Comparison of ENCODE assay signal across 9 mouse cellular contexts in the genomic region with DNA sequence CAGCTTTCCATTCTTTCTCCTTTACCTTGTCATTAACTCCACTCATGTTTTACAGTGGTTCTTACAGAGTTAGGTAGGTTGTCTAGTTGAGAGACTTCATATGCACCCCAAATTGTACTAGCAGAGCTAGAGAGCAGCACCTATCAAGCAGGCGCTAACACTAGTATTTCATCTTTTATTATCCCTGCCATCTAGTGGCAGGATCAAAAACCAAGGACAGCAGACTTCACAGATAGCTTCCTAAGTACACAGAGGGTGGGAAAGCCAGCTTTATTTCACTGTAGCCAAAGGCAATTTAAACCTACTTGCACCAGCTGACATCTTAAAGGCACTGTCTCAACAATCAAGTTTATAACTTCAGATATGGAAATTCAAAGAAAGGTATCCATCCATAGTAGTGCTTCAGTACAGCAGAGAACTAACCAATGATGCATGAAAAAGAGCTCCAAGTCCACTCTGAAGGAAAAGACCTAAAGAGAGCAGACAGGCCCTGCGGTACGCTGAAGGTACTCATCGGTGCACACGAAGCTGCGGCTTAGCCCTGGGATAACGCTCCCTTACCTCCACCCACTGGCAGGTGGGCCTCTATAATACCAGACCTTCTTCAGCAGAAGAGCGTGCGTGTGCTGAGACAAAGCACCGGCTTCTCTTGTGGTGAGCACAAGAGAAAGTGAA. TPM values are rescaled to one million over a fixed set of nuclear protein-coding genes. Genes with fewer than 3 reads are reported as not detected.
DNase-seq lines count a peak whose midpoint lies in the region; ATAC-seq and TF ChIP-seq lines count a peak whose summit lies in the region.
"Had no signal": no experiment of that assay in that cellular context is flagged by ENCODE, and none has a peak within 500 bp of the region (broad histone marks: within the 10 kb centered on the region; RNA-seq: fewer than 3 reads in every experiment).

No protein-coding gene starts in this region.

- H3K4me1 ChIP-seq in kidney, adult 2 months (ENCODE audit: control insufficient read depth, insufficient read depth, low read length), result peaks cover 16% of the 10 kb centered on the region
- peaks cover 64% of the 10 kb centered on the region for H3K4me1 ChIP-seq in kidney, embryonic 16.5 days (ENCODE audit: insufficient read depth, low read length)

- WGBS in kidney, adult 2 months, result 49% methylated on average over 10 of the region's 10 CpGs
- WGBS in kidney, embryonic 16.5 days, result 41% methylated on average over 10 of the region's 10 CpGs

- H3K4me2 ChIP-seq in kidney, embryonic 16.5 days (replicated peaks; ENCODE audit: low read depth, low read length), result no peak overlapping the region
- H3K4me2 ChIP-seq: lung, embryonic 15.5 days had no signal

- H3K9ac ChIP-seq in kidney, embryonic 16.5 days (replicated peaks; ENCODE audit: low read length), result no peak overlapping the region
- H3K9ac ChIP-seq: lung, embryonic 15.5 days had no signal

- 0 out of 2 replicates have a peak, but pooled peaks have one; percentile 57 for ATAC-seq in kidney, embryonic 16.5 days (ENCODE audit: low FRiP score, low TSS enrichment)

- DNase-seq in kidney, adult 2 months, result peak; percentile 59
- DNase-seq in kidney, postnatal 10 days, result no peak
- DNase-seq in 416B (ENCODE audit: low read depth) (peak; percentile 65), ES-CJ7 (ENCODE audit: low read depth, low spot score) (peak; percentile 27)
- DNase-seq in right cerebral cortex, postnatal 4 days, result no peak
- no peak for DNase-seq in right cerebral cortex, postnatal 14 days
- DNase-seq: thymus, postnatal 14 days had no signal

- no peak overlapping the region for H3K27ac ChIP-seq in kidney, adult 2 months (ENCODE audit: insufficient read depth, low read depth, low read length)
- H3K27ac ChIP-seq in kidney, embryonic 16.5 days (ENCODE audit: low read length), result no peak overlapping the region
- H3K27ac ChIP-seq: lung, embryonic 15.5 days had no signal

- TF ChIP-seq CTCF in kidney, adult 2 months (conservative IDR thresholded peaks at IDR 0.05; ENCODE audit: insufficient read depth, insufficient read length, low read depth, low read length), result no peak

- H3K36me3 ChIP-seq in kidney, adult 2 months (ENCODE audit: control insufficient read depth, insufficient read depth, low read length), result no peaks in the 10 kb centered on the region
- no peaks in the 10 kb centered on the region for H3K36me3 ChIP-seq in kidney, embryonic 16.5 days (ENCODE audit: insufficient read depth, low read length)
- H3K36me3 ChIP-seq: lung, embryonic 15.5 days had no signal

- no peaks in the 10 kb centered on the region for H3K27me3 ChIP-seq in kidney, adult 2 months (replicated peaks; ENCODE audit: control insufficient read depth, insufficient read depth, low read length)
- no peaks in the 10 kb centered on the region for H3K27me3 ChIP-seq in kidney, embryonic 16.5 days (ENCODE audit: insufficient read depth, low read length)
- H3K27me3 ChIP-seq: lung, embryonic 15.5 days had no signal

- no peak overlapping the region for H3K4me3 ChIP-seq in kidney, adult 2 months (ENCODE audit: insufficient read depth, low read depth, low read length)
- H3K4me3 ChIP-seq in kidney, embryonic 16.5 days (ENCODE audit: low read length), result no peak overlapping the region
- H3K4me3 ChIP-seq: lung, embryonic 15.5 days had no signal

- no peak for TF ChIP-seq POLR2A in kidney, adult 2 months (IDR thresholded peaks at IDR 0.05; ENCODE audit: low read depth, low read length)

- H3K9me3 ChIP-seq in kidney, embryonic 16.5 days (ENCODE audit: low read length), result no peaks in the 10 kb centered on the region
- H3K9me3 ChIP-seq: lung, embryonic 15.5 days had no signal

RNA-seq across cellular contexts. Expression of a gene that starts 16.2 kb away (rescaled TPM):
- polyA plus RNA-seq in kidney, adult 2 months (2012; rRNA removed), result 45.9 and 48.9 TPM in 2 replicates
- 102 and 107 TPM in 2 replicates for polyA plus RNA-seq in kidney, embryonic 16.5 days (2015; fragmentation: Nextera tagmentation; extraction: Ambion mirVana)

Comparison
In these comparisons a context has a peak if more than half of its experiments do, and no peak if none do; other contexts are left out.
1. DNase-seq: peak in kidney, adult 2 months (single experiment), 416B (single experiment) and ES-CJ7 (single experiment); none in kidney, postnatal 10 days (single experiment), right cerebral cortex, postnatal 4 days (single experiment) and right cerebral cortex, postnatal 14 days (single experiment).